Mouse (Mus musculus): ENCODE data around the gene Fbxo42.

DNA sequence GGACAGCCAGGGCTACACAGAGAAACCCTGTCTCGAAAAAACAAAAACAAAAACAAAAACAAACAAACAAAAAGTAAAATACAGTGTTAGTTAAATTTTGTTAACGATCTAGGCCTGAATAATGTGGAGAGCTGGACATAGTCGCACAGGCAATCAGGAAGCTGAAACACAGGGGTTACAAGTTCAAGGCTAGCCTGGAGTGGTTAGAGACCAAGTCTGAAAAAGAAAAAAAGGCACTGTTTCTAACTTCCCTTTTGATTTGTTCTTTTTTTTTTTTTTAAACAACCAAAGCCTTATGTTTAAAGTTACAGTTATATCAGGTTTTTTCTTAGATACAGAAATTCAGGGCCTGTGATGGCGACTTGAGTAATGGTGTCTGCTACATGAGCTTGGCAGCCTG lies 12.5 kb downstream of the Fbxo42 start:
- TF ChIP-seq USF1 (IDR thresholded peaks at IDR 0.05; ENCODE audit: low read depth, low read length) (no peak), MAX (IDR thresholded peaks at IDR 0.05; ENCODE audit: low read length) (no peak), NELFE (IDR thresholded peaks at IDR 0.05; ENCODE audit: low read depth, low read length) (no peak), NRF1 (IDR thresholded peaks at IDR 0.05; ENCODE audit: insufficient read depth, low read depth, low read length, poor library complexity, severe bottlenecking) (no peak), KAT2A (conservative IDR thresholded peaks at IDR 0.05; ENCODE audit: low read depth, low read length) (no peak), CHD1 (IDR thresholded peaks at IDR 0.05; ENCODE audit: low read depth, low read length) (no peak), POLR2A (IDR thresholded peaks at IDR 0.05; ENCODE audit: control insufficient read depth in 1 of 2, insufficient read depth in 1 of 2, low read depth in 1 of 2, low read length in 2 of 2, poor library complexity in 1 of 2) (no peak), GATA1 (IDR thresholded peaks at IDR 0.05; ENCODE audit: low read depth, low read length) (no peak), CTCF (IDR thresholded peaks at IDR 0.05 in 2 of 3, conservative IDR thresholded peaks at IDR 0.05 in 1 of 3; ENCODE audit: control insufficient read depth in 1 of 3, insufficient read depth in 1 of 3, low read depth in 2 of 3, low read length in 3 of 3, poor library complexity in 1 of 3, severe bottlenecking in 1 of 3) (no peak), POLR2AphosphoS2 (IDR thresholded peaks at IDR 0.05; ENCODE audit: low read length) (no peak), MAZ (IDR thresholded peaks at IDR 0.05; ENCODE audit: low read depth, low read length) (no peak), CHD2 (IDR thresholded peaks at IDR 0.05; ENCODE audit: low read length) (no peak), MAFK (IDR thresholded peaks at IDR 0.05; ENCODE audit: borderline replicate concordance, low read depth, low read length) (no peak), RCOR1 (IDR thresholded peaks at IDR 0.05; ENCODE audit: low read depth, low read length) (no peak)
